Mouse (Mus musculus) liver, embryonic 12.5 days (tissue): Measurements from ENCODE around the gene Rbpj. TPM values are rescaled to one million over a fixed set of nuclear protein-coding genes. Genes with fewer than 3 reads are reported as not detected.

Experiments
- ATAC-seq: fragments of 200-750 bp; cut with Nextera tagmentation; 2 replicates; pipeline ENCODE4 v1.8.0; 2017; ENCODE audit warnings: moderate number of reproducible peaks, mild to moderate bottlenecking, moderate library complexity
- H3K27ac ChIP-seq: fragments of 300-500 bp; sonication (generic); 2 replicates; pipeline ENCODE4 v1.5.1; 2016; ENCODE audit warnings: mild to moderate bottlenecking
- H3K27me3 ChIP-seq: fragments of 300-500 bp; sonication (generic); replicated peaks from 2 replicates; pipeline ENCODE4 v1.6.1; 2016; ENCODE audit warnings: mild to moderate bottlenecking, moderate library complexity
- H3K36me3 ChIP-seq: fragments of 300-500 bp; sonication (generic); 2 replicates; pipeline ENCODE4 v1.6.1; 2016; ENCODE audit warnings: mild to moderate bottlenecking, moderate library complexity
- H3K4me1 ChIP-seq: fragments of 300-500 bp; sonication (generic); 2 replicates; pipeline ENCODE4 v1.6.1; 2016
- H3K4me2 ChIP-seq: fragments of 300-500 bp; sonication (generic); 2 replicates; pipeline ENCODE4 v1.6.1; 2016; ENCODE audit warnings: mild to moderate bottlenecking, moderate library complexity
- H3K4me3 ChIP-seq: fragments of 300-500 bp; sonication (generic); 2 replicates; pipeline ENCODE4 v1.5.1; 2016; ENCODE audit warnings: mild to moderate bottlenecking, moderate library complexity
- H3K9ac ChIP-seq: fragments of 300-500 bp; sonication (generic); 2 replicates; pipeline ENCODE4 v1.6.1; 2016; ENCODE audit warnings: mild to moderate bottlenecking, moderate library complexity
- H3K9me3 ChIP-seq: fragments of 300-500 bp; sonication (generic); replicated peaks from 2 replicates; pipeline ENCODE4 v1.6.1; 2016; ENCODE audit warnings: mild to moderate bottlenecking, moderate library complexity
- WGBS: fragments of 180-500 bp; shearing (Covaris S2); methylation state at CpG from one replicate; pipeline ENCODE4 v1.1.7; 2016; ENCODE audit not compliant: insufficient replicate concordance; 5-methylcytosine and 5-hydroxymethylcytosine counted together
- polyA plus RNA-seq: library from polyadenylated mRNA; unstranded; fragments of >200 nt; fragmentation: Nextera tagmentation; extraction: Ambion mirVana; gene quantifications from 2 replicates; pipeline ENCODE4 v1.2.1, GENCODE M21; 2016

Rbpj gene
- polyA plus RNA-seq, 1 experiment from 2014 or later: 14.4 TPM

DNA sequence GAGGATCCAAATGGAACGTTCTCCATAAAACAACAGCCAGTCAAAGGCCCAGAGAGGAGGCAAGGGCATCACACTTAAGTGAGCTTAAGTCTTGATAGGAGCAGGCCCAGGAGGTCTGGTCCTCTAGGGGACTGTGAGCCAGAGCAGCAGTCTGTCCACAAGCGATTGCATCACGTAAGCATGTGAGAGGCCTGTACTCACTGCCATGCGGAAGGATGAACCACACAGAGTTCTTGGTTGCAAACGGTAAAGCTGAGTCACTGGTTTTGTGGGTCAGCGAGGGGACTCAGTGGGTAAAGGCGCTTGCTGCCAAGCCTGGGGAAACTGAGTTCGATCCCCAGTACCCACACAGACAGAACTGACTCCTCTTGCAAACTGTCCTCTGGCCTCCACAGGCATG is 14.1 kb upstream of the Rbpj start:
- Histone ChIP-seq H3K27ac (no peak overlapping the region), H3K9me3 (no peaks in the 10 kb centered on the region), H3K4me1 (no peaks in the 10 kb centered on the region), H3K4me3 (no peak overlapping the region), H3K9ac (no peak overlapping the region), H3K4me2 (no peak overlapping the region), H3K27me3 (no peaks in the 10 kb centered on the region), H3K36me3 (no peaks in the 10 kb centered on the region)
- ATAC-seq: no peak
- WGBS: 84% methylated on average over 8 of the region's 8 CpGs

DNA sequence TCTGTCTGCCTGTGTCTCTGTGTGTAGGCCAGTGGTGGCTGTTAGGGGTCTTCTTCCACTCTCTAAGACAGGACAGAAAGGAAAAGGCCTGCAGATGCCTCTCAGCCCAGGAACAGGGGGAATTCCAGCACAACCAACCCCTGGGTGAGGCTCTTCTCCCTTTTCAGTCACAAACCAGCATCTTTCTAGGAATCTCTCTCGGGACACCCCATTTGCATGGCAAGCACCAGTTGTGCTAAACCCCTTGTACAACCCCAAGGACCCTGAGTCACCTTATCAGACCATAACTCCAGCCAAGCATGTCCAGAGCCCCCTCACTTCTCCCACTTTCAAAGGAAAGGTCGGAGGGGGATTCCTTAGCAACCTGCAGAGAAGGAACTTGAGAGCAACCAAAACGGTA is 13.0 kb upstream of the Rbpj start:
- Histone ChIP-seq H3K36me3 (no peaks in the 10 kb centered on the region), H3K4me2 (no peak overlapping the region), H3K4me1 (no peaks in the 10 kb centered on the region), H3K9me3 (no peaks in the 10 kb centered on the region), H3K27ac (no peak overlapping the region), H3K27me3 (no peaks in the 10 kb centered on the region), H3K9ac (no peak overlapping the region), H3K4me3 (no peak overlapping the region)
- ATAC-seq: no peak
- 51% methylated on average over 3 of the region's 3 CpGs for WGBS

DNA sequence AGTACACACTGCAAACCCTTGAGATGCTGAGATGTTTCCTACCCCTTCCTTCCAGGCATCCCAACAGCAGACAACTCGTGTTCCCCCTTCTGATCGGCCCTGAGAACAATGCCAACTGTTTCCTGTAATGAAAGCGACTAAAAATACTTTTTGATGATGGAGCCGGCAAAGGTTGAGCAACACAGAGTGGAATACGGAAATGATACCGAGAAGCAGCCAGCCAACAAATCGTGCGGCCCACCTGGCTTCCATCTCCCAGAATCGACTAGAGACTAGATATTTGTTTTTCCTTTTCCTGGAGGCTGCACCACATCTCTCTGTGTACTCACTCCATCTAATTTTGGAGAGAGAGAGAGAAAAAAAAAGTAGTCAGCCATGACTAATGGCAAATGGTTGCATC is 11.2 kb upstream of the Rbpj start:
- H3K36me3 ChIP-seq: no peaks in the 10 kb centered on the region

DNA sequence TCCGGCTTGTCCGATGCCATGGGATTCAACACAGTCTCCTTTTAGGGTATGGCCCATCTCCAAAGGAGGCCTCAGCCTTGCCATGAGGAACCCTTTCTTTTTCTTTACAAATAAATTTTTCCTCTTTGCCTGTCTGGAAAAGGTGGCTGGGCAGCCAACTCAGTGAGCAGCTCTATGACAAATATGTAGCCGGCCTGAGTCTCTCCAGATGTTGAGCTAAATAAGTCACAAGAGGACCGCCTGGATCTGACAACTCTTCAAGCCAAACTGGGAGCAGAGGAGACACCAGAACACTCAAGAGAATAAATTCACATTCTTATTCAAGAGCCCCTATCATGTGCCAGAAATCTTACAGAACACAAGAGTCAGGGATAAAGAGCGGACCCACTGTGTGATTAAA is 10.5 kb upstream of the Rbpj start:
- no peaks in the 10 kb centered on the region for H3K9me3 ChIP-seq
- no peak overlapping the region for H3K9ac ChIP-seq
- WGBS: 73% methylated on average over 5 of the region's 5 CpGs
- H3K36me3 ChIP-seq: no peaks in the 10 kb centered on the region
- no peak overlapping the region for H3K27ac ChIP-seq
- ATAC-seq: no peak
- H3K27me3 ChIP-seq: no peaks in the 10 kb centered on the region
- no peaks in the 10 kb centered on the region for H3K4me1 ChIP-seq
- H3K4me3 ChIP-seq: no peak overlapping the region
- H3K4me2 ChIP-seq: no peak overlapping the region

More for the DNA sequence above, 11.2 kb upstream of the Rbpj start:
- WGBS: 66% methylated on average over 9 of the region's 9 CpGs
- Histone ChIP-seq H3K27me3 (no peaks in the 10 kb centered on the region), H3K9me3 (no peaks in the 10 kb centered on the region), H3K4me2 (no peak overlapping the region), H3K4me3 (no peak overlapping the region), H3K9ac (no peak overlapping the region), H3K4me1 (no peaks in the 10 kb centered on the region), H3K27ac (no peak overlapping the region)
- no peak for ATAC-seq

DNA sequence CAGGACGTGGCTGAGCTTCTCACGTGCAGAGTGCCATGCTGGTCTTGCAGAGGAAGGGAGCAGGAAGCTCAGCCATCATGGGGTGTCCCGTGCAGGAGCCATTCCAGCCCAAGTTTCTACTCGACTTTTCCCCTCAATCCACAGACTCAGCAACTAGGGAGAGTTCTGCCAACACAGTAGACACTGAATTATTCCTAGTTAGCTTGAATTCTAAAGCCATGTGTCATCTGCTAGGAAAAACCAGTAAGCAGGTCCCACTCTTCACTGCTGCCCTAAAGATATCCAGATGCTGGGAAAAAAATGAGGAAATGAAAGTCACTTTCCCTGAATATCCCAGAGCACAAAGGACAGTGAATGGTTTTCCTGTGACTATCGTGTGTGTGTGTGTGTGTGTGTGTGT is 5.8 kb upstream of the Rbpj start:
- no peak for ATAC-seq
- no peaks in the 10 kb centered on the region for H3K27me3 ChIP-seq
- no peaks in the 10 kb centered on the region for H3K36me3 ChIP-seq
- 45% methylated on average over 5 of the region's 5 CpGs for WGBS
- H3K4me3 ChIP-seq: no peak overlapping the region
- no peaks in the 10 kb centered on the region for H3K9me3 ChIP-seq
- H3K9ac ChIP-seq: no peak overlapping the region
- H3K4me2 ChIP-seq: no peak overlapping the region
- no peaks in the 10 kb centered on the region for H3K4me1 ChIP-seq
- no peak overlapping the region for H3K27ac ChIP-seq

DNA sequence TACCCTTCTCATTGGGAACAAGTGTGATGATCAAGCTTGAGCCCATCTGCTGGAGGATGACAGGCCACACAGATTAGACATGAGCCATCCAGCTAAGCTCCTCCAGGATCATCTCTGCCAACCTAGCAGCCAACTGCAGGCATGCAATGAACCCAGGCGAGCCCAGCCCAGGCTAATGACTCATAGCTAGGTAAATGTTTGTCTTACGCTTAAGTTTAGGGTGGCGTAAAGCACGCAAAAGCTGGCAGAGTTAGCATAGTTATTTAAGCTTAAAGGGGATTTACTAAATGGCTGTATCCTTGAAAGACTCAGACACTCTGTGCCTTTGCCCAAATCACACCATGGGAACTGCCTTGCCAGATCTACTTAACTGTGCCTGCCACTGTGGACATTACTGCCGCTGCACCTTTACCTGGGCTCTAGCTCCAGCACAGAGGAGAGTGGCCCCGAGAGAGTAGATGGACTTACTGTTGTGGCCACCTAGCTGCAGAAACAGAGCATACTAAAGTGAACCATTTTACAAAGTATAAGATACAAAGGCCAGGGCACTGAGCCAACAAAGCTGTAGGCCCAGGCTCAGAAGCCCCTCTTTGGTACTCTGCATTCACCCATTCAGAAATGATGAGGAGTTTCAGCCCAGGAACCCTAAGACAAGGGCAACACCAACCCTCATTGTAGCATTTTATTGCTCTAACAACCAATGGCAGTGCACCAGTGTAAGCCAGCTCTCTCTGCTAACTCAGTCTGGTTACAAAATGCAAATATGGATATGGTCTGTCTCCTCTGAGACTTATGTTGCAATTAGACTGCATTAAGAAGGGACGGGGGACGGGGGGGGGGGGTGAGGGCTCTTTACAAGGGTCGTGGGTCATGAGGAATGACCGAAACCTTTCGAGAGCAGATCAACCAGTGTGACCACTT is 2.6 kb upstream of the Rbpj start:
- Histone ChIP-seq H3K27me3 (0 out of 2 replicates have a peak, but pooled peaks cover 7% of the 10 kb centered on the region), H3K4me3 (no peak overlapping the region), H3K4me2 (no peak overlapping the region), H3K9ac (no peak overlapping the region), H3K4me1 (no peaks in the 10 kb centered on the region), H3K27ac (no peak overlapping the region), H3K36me3 (no peaks in the 10 kb centered on the region), H3K9me3 (no peaks in the 10 kb centered on the region)
- 72% methylated on average over 11 of the region's 11 CpGs for WGBS
- no peak for ATAC-seq

DNA sequence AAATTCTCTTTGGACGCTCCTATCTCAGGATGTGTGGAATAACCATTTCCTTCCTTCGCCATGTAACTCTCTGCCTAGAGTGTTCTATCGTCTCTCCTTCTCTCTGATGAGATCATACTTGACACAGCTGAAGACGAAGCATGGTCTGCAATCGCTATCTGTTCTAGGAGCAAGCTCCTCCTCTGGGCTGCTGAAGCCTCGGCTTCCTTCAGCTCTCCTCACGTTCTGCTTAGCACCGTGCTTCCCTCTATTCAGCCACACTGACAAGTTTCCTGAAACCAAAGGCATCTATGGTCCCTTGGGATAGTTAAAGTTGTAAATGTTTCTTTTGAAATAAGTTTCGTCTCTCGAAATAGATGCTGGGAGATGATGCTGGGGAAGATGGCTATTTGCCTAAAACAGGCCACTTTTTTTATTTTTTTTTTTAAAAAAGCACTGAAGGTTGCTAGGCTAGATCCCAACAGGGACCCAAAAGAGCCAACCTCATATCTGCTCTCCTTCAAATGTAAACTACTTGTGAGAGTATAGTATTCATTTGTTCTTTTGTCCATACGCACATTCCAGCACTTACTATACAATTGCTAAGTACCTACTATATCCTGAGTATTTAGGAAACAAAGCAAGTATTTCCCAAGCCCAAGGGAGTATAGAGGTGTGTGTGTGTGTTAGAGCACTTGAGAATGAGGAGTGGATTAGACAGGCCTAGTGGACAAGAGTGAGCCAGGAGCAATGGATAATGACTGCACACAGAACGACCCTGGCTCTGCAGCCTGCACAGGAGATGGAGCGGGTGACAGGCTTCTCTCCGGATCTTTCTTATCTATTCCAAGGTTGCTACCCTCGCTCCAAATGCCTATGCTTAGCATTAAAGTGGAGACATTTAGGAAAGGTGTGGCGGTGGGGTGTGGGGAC is 726 bp downstream of the Rbpj start:
- ATAC-seq: no peak

DNA sequence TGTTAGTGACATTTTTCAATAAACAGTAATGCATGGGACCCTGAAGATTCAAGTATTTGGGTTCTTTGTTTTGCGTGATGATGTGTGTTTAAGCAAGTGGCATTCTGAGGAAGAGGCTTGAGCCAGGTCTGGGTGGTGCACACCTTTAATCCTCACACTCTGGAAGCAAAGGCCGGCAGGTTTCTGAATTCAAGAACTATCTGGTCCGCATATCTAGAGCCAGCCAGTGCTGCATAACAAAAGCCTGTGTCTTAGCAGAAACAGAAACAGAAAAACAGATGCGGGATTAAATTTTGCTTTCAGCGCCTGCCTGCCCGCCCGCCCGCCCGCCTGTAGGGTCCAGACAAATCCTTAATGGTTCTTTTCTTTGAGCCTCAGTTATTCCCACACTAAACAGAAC is 1.6 kb downstream of the Rbpj start:
- WGBS: 66% methylated on average over 9 of the region's 9 CpGs
- ATAC-seq: no peak

More for the DNA sequence above, 726 bp downstream of the Rbpj start:
- Histone ChIP-seq H3K27ac (no peak overlapping the region), H3K9me3 (no peaks in the 10 kb centered on the region), H3K4me1 (peaks cover 5% of the 10 kb centered on the region; the same call in 1 of the 2 replicates), H3K36me3 (no peaks in the 10 kb centered on the region), H3K27me3 (peaks cover 23% of the 10 kb centered on the region), H3K4me3 (no peak overlapping the region), H3K9ac (no peak overlapping the region), H3K4me2 (no peak overlapping the region)
- 51% methylated on average over 16 of the region's 16 CpGs for WGBS

DNA sequence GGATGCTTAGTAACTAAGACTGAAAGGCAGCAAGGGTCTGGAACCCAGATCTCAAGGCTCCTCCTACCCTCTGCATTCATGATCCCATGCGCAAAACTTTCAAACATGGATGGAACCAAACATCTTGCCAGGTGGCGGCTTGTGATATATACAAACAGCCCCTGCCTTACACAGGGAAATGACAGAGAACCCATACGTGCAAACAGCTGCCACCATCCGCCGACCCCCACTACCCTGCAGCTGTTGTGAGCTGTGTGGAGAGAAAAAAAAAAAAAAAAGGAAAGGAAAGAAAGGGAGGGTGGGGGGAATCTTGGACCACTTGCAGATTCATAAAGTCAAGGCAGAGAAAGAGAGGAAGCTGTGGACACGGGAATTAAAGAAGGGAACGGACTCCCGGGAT is 2.4 kb downstream of the Rbpj start:
- H3K9me3 ChIP-seq: no peaks in the 10 kb centered on the region
- peaks cover 23% of the 10 kb centered on the region for H3K27me3 ChIP-seq
- no peak overlapping the region for H3K27ac ChIP-seq
- H3K4me3 ChIP-seq: no peak overlapping the region
- ATAC-seq: no peak
- 56% methylated on average over 8 of the region's 8 CpGs for WGBS
- no peaks in the 10 kb centered on the region for H3K36me3 ChIP-seq
- H3K4me2 ChIP-seq: no peak overlapping the region
- no peak overlapping the region for H3K9ac ChIP-seq
- H3K4me1 ChIP-seq: peaks cover 5% of the 10 kb centered on the region; the same call in 1 of the 2 replicates

More for the DNA sequence above, 1.6 kb downstream of the Rbpj start:
- Histone ChIP-seq H3K9me3 (no peaks in the 10 kb centered on the region), H3K36me3 (no peaks in the 10 kb centered on the region), H3K9ac (no peak overlapping the region), H3K4me3 (no peak overlapping the region), H3K4me2 (no peak overlapping the region), H3K27ac (no peak overlapping the region), H3K27me3 (peaks cover 23% of the 10 kb centered on the region), H3K4me1 (peaks cover 5% of the 10 kb centered on the region; the same call in 1 of the 2 replicates)

DNA sequence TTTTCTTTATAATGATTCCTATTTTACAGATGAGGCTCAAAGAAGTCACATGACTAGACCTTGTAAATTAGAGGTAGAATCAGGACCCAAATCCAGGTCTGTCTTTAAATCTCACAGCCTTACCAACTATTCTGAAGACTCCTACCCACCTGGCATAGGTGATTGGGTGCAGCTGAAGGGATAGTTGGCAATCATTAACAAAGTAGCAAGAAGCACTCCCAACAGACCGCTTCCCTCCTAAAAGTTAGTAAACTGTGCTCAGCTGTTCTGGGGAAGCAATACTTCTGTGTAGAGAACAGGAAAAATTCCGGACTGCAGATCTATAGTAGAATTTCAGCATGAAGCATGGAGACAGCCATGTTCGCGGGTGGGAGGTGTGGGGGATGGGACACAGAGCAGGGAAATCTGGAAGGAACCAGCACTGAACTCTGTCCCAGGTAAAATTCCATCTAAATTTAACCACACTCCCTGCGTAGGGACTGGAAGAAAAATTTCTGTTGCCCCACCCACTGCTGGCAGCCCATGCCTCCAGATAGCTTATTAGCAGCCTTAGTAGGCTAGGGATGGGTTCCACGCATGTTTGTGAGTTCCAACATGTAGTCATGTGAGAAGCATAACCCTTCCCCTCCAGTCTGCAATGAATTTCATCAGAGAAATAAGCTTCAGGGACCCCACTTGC is 3.3 kb downstream of the Rbpj start:
- no peaks in the 10 kb centered on the region for H3K36me3 ChIP-seq
- no peak overlapping the region for H3K9ac ChIP-seq
- 57% methylated on average over 6 of the region's 6 CpGs for WGBS
- ATAC-seq: no peak
- no peak overlapping the region for H3K27ac ChIP-seq
- no peaks in the 10 kb centered on the region for H3K9me3 ChIP-seq
- peaks cover 23% of the 10 kb centered on the region for H3K27me3 ChIP-seq
- H3K4me3 ChIP-seq: no peak overlapping the region
- peaks cover 5% of the 10 kb centered on the region; the same call in 1 of the 2 replicates for H3K4me1 ChIP-seq
- 0 out of 2 replicates have a peak overlapping the region, but pooled peaks have one; percentile 8 for H3K4me2 ChIP-seq

DNA sequence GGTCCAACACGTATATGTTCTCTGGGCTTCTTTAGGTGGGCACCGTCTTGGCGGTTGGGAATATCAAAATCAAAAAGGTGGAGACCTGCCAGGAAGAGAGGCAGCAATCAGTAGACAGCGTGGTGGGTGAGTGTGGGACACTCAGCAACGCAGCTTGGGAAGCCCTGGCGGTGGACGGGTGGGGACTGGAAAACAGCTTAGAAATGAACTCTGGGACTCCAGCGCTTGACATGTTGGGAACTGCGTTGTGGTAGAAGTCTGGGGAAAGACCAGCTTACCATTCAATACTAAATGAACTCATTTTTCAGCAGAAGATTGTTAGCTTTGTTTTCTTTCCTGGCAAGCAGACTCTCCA is 3.8 kb downstream of the Rbpj start:
- no peak overlapping the region for H3K9ac ChIP-seq

More for the DNA sequence above, 3.8 kb downstream of the Rbpj start:
- Histone ChIP-seq H3K9me3 (no peaks in the 10 kb centered on the region), H3K27me3 (peaks cover 23% of the 10 kb centered on the region), H3K4me3 (no peak overlapping the region), H3K36me3 (no peaks in the 10 kb centered on the region), H3K4me1 (peaks cover 5% of the 10 kb centered on the region; the same call in 1 of the 2 replicates), H3K27ac (no peak overlapping the region), H3K4me2 (peak overlapping the region; percentile 14; the same call in 1 of the 2 replicates)
- no peak for ATAC-seq
- 40% methylated on average over 9 of the region's 9 CpGs for WGBS
